Mouse (Mus musculus): Measurements from ENCODE around the gene Olfr74. TPM values are rescaled to one million over a fixed set of nuclear protein-coding genes. Genes with fewer than 3 reads are reported as not detected.

Olfr74 gene
- polyA plus RNA-seq (2017; shearing (Covaris generic)), result not detected

GRCm38 (mm10) chr2:87974563-87974962 is at the start of gene Olfr74:
Gene Olfr74 (minus strand): TSS chr2:87974663.

DNA sequence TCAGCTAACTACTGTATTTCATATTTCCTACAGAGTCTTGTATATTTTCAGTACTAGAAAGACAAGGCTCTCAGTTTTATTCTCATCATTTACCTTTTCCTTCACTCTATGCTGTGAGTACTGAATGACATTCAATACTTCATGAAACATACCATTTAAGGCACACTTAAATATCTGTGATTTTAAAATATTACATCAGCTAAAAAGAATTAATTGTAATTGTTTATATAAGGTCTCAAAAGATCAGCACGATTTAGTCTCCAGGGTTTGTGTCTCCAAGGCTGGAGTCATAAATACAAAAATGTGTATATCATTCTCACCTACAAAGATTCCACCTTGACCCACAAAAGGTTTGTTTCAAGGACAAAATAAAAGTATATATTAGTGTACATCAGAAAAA is 48.0 kb upstream of the Olfr74 start, which contains the start of gene Olfr1161:
TSS of gene Olfr1161 (plus strand) at position 301 of the 400 bp plus-strand sequence.

DNA sequence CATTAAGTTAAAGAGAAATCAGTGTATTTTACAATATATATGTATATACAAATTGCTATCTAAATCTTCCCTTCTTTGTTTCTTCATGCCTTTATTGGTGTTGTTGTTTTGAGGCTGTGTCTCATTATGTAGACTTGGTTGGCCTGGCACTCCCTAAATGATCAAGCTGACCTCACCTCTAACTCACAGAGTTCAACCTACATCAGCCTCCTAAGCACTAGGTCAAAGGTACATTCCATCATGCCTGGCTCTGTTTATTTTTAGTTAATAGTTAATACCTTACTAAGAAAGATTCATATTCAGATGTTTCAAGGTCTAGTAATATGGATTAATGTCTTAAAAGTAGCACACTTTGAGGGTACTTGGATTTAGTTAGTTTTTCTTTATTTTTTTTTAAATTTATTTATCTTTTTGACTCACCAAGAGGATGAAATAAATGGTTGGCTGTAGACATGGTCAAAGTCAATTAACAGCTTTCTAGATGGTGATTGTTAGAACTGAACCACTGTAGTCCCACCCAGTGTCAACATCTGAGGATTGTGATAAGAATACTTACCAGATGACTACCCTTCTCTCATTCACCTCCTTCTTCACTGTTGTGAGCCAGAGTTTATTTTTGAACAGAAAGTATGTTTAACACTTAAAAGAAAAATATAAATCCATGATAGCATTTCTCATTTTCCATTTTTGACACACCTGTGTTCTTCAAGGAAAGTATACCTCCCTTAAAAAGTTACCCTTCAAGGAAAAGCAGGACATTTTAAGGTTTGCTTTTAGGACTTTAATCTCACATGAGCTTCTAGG is 33.3 kb upstream of the Olfr74 start, which contains the start of gene Olfr1160:
TSS of gene Olfr1160 (minus strand) at position 754 of the 804 bp plus-strand sequence.

DNA sequence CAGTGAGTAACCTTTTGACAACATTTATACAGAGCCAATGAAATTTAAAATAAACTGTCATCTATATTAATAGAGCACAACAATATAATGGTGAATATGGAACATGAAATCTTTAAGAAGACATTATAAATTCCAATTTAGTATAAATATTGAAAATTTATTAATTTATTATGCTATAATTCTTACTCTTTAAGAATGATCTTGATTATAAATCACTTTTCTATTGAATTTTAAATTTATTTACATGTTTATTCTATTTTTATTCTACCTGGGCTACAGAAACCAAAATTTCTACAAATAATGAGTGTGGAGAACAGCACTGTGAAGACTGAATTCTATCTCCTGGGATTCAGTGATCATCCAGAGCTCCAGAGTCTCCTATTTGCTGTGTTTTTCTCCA is 15.3 kb upstream of the Olfr74 start, which contains the start of gene Olfr1158:
TSS of gene Olfr1158 (plus strand) at position 301 of the 400 bp plus-strand sequence.

DNA sequence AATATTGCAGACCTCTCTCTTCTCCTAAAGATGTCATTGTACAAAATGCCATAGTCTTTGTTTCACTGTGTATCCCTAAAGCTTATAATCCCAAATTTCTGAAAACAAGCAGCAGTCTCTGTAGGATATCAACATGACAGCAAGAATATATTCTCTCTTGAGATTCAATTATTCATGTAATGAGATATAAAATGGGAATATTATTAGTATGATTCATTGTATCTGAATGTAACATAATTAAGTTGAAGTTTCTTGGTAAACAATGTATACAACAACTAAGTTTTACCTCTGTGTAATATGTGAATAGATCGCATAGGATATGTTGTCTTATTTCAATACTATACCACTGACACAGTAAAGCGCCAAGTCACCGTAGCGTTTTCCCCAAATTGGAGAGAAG is 6.3 kb downstream of the Olfr74 start, which contains the start of gene Olfr1157:
TSS of gene Olfr1157 (minus strand) at position 101 of the 400 bp plus-strand sequence.

DNA sequence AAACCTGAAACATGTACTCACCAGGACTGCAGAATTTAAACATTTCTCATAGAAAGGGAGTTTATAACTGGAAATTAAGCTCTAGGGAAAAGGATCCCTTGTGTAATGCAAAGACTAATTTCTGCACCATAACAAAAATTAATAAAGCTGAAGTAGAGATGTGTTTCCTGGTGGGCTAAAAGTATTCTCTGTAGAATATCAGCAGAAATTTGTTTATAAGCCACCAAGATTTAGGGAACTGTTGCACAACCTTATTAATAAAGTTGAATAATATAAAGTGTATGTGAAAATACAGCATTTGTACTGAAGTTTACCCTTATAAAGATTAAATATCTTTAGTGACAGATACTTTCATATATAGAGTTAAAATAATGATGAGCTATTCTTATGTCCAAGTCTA is 21.5 kb downstream of the Olfr74 start, which contains the start of gene Olfr1156:
TSS of gene Olfr1156 (minus strand) at position 101 of the 400 bp plus-strand sequence.

DNA sequence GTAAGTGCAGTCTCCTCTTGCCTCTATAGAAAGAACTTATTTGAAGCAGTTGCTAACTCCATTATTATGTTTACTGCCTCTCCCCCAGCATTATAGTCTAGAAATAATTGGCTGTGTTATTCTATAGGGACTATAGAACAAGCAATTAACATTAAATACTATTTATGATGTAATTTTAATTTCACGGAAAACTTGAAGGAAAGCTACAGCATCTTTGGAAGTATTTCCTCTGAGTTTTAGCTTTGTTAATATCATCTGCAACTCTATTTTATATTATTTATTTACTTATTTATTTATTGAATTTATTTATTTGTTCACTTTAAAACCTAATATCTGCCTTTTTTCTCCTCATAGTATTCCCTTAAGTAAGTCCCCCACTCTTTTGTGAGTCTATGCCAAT is 29.4 kb downstream of the Olfr74 start, which contains the start of gene Olfr1155:
TSS of gene Olfr1155 (minus strand) at position 101 of the 400 bp plus-strand sequence.

Other genes with a start within 250 kb of the Olfr74 start
- gene Olfr1138, start 234.7 kb downstream of the Olfr74 start, polyA plus RNA-seq (2017; shearing (Covaris generic)), result not detected
- gene Olfr1140, start 230.9 kb downstream of the Olfr74 start, polyA plus RNA-seq (2017; shearing (Covaris generic)), result not detected
- not detected for gene Olfr1141, start 220.7 kb downstream of the Olfr74 start, polyA plus RNA-seq (2017; shearing (Covaris generic))
- gene Olfr152, start 195.2 kb downstream of the Olfr74 start, polyA plus RNA-seq (2017; shearing (Covaris generic)), result not detected
- gene Olfr1143, start 174.1 kb downstream of the Olfr74 start, polyA plus RNA-seq (2017; shearing (Covaris generic)), result not detected
- gene Olfr1145, start 164.8 kb downstream of the Olfr74 start, polyA plus RNA-seq (2017; shearing (Covaris generic)), result not detected
- not detected for gene Olfr1148, start 144.1 kb downstream of the Olfr74 start, polyA plus RNA-seq (2017; shearing (Covaris generic))
- gene Olfr1150-ps1, start 130.7 kb downstream of the Olfr74 start, polyA plus RNA-seq (2017; shearing (Covaris generic)), result not detected
- gene Olfr1151, start 118.8 kb downstream of the Olfr74 start, polyA plus RNA-seq (2017; shearing (Covaris generic)), result not detected
- not detected for gene Olfr1152, start 108.2 kb downstream of the Olfr74 start, polyA plus RNA-seq (2017; shearing (Covaris generic))
- gene Olfr1153, start 79.7 kb downstream of the Olfr74 start, polyA plus RNA-seq (2017; shearing (Covaris generic)), result not detected
- not detected for gene Olfr1154, start 69.5 kb downstream of the Olfr74 start, polyA plus RNA-seq (2017; shearing (Covaris generic))
- not detected for gene Olfr1155, start 29.5 kb downstream of the Olfr74 start, polyA plus RNA-seq (2017; shearing (Covaris generic))
- gene Olfr1156, start 21.6 kb downstream of the Olfr74 start, polyA plus RNA-seq (2017; shearing (Covaris generic)), result 0.20 TPM
- gene Olfr1157, start 6.4 kb downstream of the Olfr74 start, polyA plus RNA-seq (2017; shearing (Covaris generic)), result not detected
- gene Olfr1158, start 15.4 kb upstream of the Olfr74 start, polyA plus RNA-seq (2017; shearing (Covaris generic)), result not detected
- not detected for gene Olfr1160, start 33.6 kb upstream of the Olfr74 start, polyA plus RNA-seq (2017; shearing (Covaris generic))
- not detected for gene Olfr1161, start 48.1 kb upstream of the Olfr74 start, polyA plus RNA-seq (2017; shearing (Covaris generic))
- gene Olfr73, start 63.0 kb upstream of the Olfr74 start, polyA plus RNA-seq (2017; shearing (Covaris generic)), result not detected
- gene Olfr1162, start 76.5 kb upstream of the Olfr74 start, polyA plus RNA-seq (2017; shearing (Covaris generic)), result not detected
- not detected for gene Olfr1163, start 97.2 kb upstream of the Olfr74 start, polyA plus RNA-seq (2017; shearing (Covaris generic))
- not detected for gene Olfr1164, start 119.3 kb upstream of the Olfr74 start, polyA plus RNA-seq (2017; shearing (Covaris generic))
- gene Olfr1166, start 153.6 kb upstream of the Olfr74 start, polyA plus RNA-seq (2017; shearing (Covaris generic)), result not detected
- gene Olfr1167, start 180.5 kb upstream of the Olfr74 start, polyA plus RNA-seq (2017; shearing (Covaris generic)), result not detected
- not detected for gene Olfr1168, start 207.2 kb upstream of the Olfr74 start, polyA plus RNA-seq (2017; shearing (Covaris generic))